Mouse (Mus musculus) thymus, adult 2 months (tissue): ENCODE measurements around the gene Slc11a2. TPM values are rescaled to one million over a fixed set of nuclear protein-coding genes. Genes with fewer than 3 reads are reported as not detected.
"Not testable (repeated sequence)": the region's sequence is repeated elsewhere in the genome, so short reads cannot be mapped to it uniquely, and the experiment has no call there.

ENCODE experiments used
- DNase-seq: peaks from one replicate; pipeline ENCODE4 v3.0.0; 2021
- H3K27ac ChIP-seq: fragments of 200-500 bp; 2 replicates; pipeline ENCODE4 v1.5.1; 2012; ENCODE audit warnings: low read length, control low read depth; ENCODE audit not compliant: control insufficient read depth, insufficient read depth
- H3K27me3 ChIP-seq: fragments of 200-500 bp; 2 replicates; pipeline ENCODE4 v1.6.1; 2012; ENCODE audit warnings: mild to moderate bottlenecking, low read length, moderate library complexity, mixed read lengths; ENCODE audit not compliant: control insufficient read depth, insufficient read depth
- H3K36me3 ChIP-seq: fragments of 200-500 bp; 2 replicates; pipeline ENCODE4 v1.6.1; 2012; ENCODE audit warnings: mild to moderate bottlenecking, low read length, moderate library complexity; ENCODE audit not compliant: control insufficient read depth, insufficient read depth
- H3K4me1 ChIP-seq: fragments of 200-500 bp; replicated peaks from 2 replicates; pipeline ENCODE4 v1.6.1; 2012; ENCODE audit warnings: low read length; ENCODE audit not compliant: control insufficient read depth, insufficient read depth
- H3K4me3 ChIP-seq: fragments of 200-500 bp; 2 replicates; pipeline ENCODE4 v1.5.1; 2012; ENCODE audit warnings: mild to moderate bottlenecking, low read length, control low read depth, moderate library complexity; ENCODE audit not compliant: control insufficient read depth, insufficient read depth
- CTCF ChIP-seq: fragments of 200-500 bp; IDR thresholded peaks from 2 replicates; pipeline ENCODE4 v1.5.1; 2012; ENCODE audit warnings: mild to moderate bottlenecking, control low read depth, low read length, moderate library complexity, borderline replicate concordance; ENCODE audit not compliant: control insufficient read depth, poor library complexity, insufficient read depth; ENCODE audit errors: extremely low read depth
- POLR2A ChIP-seq: fragments of 200-500 bp; IDR thresholded peaks from 2 replicates; pipeline ENCODE4 v1.6.1; 2012; ENCODE audit warnings: mild to moderate bottlenecking, low read length, control low read depth, moderate library complexity; ENCODE audit not compliant: control insufficient read depth, poor library complexity, insufficient read depth; ENCODE audit errors: extremely low read depth
- WGBS: fragments of 180-500 bp; shearing (Covaris S2); methylation state at CpG from one replicate; pipeline ENCODE4 v1.1.7; 2018; 5-methylcytosine and 5-hydroxymethylcytosine counted together
- polyA plus RNA-seq: library from polyadenylated mRNA; depleted of rRNA; stranded (reverse); fragments of >200 nt; gene quantifications from 2 replicates; pipeline ENCODE4 v1.2.3, GENCODE M21; 2012

Gene Slc11a2
- polyA plus RNA-seq, 1 experiment: 54.1 TPM

DNA sequence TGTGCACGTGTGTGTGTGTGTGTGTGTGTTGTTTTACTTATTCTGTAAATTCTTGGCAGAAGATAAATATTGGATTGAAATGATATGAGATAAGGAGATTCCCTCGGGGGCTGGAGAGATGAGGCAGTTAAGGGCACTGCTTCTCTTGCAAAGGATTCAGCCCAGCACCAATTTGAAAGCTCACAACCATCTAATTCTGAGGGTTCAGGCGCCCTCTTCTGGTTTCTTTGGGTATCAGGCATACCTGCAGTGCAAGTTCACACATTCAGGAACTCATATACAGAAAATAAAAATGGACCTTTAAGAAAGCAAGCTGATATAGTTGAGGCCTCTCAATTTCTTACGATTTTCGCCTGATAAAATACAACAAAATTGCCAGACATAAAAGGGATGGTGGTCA is 49.8 kb downstream of the Slc11a2 start:
- Histone ChIP-seq H3K27ac (no peak overlapping the region), H3K4me3 (no peak overlapping the region), H3K4me1 (no peaks in the 10 kb centered on the region), H3K36me3 (no peaks in the 10 kb centered on the region), H3K27me3 (no peaks in the 10 kb centered on the region)
- WGBS: 57% methylated on average over 5 of the region's 5 CpGs
- DNase-seq: peak; percentile 46
- TF ChIP-seq POLR2A (no peak), CTCF (no peak)

DNA sequence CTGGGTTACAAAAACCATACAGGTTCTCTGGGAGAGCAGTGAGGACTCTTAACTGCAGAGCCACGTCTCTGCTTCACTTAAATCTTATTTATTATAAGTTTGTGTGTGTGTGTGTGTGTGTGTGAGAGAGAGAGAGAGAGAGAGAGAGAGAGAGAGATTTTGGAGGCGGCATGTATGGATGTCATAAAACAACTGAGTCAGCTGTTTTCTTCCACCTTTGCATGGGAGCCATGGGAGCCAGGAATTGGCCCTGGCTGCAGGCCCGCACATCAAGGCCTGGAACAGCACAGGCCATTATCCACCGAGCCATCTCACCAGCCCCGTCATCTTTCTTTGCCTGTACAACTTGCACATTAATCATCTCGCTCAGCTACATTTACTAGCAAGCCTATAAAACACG is 57.8 kb downstream of the Slc11a2 start:
- Histone ChIP-seq H3K27ac (no peak overlapping the region), H3K4me3 (no peak overlapping the region), H3K36me3 (no peaks in the 10 kb centered on the region), H3K4me1 (no peaks in the 10 kb centered on the region; the same call in 1 of the 2 replicates), H3K27me3 (no peaks in the 10 kb centered on the region)
- TF ChIP-seq CTCF (no peak), POLR2A (no peak)
- 94% methylated on average over 7 of the region's 7 CpGs for WGBS
- no peak for DNase-seq

DNA sequence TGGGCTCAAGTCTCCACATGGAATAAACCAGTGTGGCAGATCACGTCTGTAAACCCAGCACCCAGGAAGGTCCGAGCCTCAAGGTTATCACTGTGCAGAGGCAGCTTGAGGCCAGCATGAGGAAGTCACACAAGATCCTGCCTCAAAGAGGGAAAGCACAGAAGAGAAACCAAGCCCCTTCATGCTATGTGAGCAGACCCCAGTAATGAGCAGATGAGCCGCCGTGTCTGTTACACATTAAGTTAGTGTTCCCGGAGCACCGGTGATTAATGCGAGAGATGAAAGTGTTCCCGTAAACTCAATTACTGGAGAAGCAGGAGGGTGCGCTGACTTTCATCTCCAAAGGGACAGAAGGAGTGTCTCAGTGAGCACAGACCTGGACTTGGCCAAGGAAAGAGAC is 58.9 kb downstream of the Slc11a2 start:
- not testable (repeated sequence) for H3K4me1 ChIP-seq, H3K36me3 ChIP-seq, H3K4me3 ChIP-seq, DNase-seq, H3K27ac ChIP-seq, H3K27me3 ChIP-seq
- 96% methylated on average over 9 of the region's 9 CpGs for WGBS

DNA sequence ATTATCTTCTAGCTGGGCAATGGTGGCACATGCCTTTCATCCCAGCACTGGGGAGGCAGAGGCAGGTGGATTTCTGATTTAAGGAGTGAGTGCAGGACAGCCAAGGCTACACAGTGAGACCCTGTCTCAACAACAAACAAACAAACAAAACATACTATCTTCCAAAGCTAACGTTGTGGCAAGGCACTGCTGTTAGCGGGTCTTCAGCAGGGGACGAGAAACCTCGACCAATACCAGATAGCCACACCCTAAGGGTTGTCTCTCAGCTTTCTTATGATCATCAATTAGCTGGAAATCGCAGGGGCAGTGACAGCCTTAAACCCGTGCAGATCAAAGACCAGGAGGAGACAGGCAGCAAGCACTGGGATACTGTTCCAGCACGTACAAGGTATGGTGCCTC is 60.6 kb downstream of the Slc11a2 start, which contains the start of gene Higd1c:
Higd1c (plus strand) TSS at position 301 of the 400 bp plus-strand sequence.
- WGBS: 88% methylated on average over 7 of the region's 7 CpGs
- Histone ChIP-seq H3K27me3 (no peaks in the 10 kb centered on the region), H3K36me3 (no peaks in the 10 kb centered on the region), H3K27ac (no peak within 1 kb of the TSS), H3K4me1 (no peaks in the 10 kb centered on the region; the same call in 1 of the 2 replicates), H3K4me3 (no peak within 1 kb of the TSS)
- TF ChIP-seq CTCF: no peak
- TF ChIP-seq POLR2A: no peak
- DNase-seq: no peak

DNA sequence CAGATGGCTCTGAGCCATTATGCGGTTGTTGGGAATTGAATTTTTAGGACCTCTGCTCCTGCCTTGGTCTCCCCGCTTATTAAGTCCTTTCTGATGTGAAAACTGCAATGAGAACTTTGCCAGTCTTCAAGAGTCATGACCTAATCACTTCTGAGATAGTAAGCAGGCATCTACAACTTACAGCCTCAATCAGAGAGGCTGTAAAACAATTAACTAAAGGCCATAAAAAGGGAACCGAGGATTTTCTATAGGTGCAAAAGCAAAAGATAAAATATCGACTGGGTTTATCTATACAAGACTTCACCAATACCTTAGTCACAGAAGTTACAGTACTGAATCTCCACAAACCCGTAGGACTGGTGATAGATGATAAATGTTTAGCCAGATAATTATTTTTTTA is 69.0 kb downstream of the Slc11a2 start:
- no peak overlapping the region for H3K27ac ChIP-seq
- DNase-seq: no peak
- H3K4me1 ChIP-seq: no peaks in the 10 kb centered on the region
- 76% methylated on average over 5 of the region's 5 CpGs for WGBS
- no peak for TF ChIP-seq CTCF
- H3K36me3 ChIP-seq: no peaks in the 10 kb centered on the region
- H3K4me3 ChIP-seq: no peak overlapping the region
- no peaks in the 10 kb centered on the region for H3K27me3 ChIP-seq

DNA sequence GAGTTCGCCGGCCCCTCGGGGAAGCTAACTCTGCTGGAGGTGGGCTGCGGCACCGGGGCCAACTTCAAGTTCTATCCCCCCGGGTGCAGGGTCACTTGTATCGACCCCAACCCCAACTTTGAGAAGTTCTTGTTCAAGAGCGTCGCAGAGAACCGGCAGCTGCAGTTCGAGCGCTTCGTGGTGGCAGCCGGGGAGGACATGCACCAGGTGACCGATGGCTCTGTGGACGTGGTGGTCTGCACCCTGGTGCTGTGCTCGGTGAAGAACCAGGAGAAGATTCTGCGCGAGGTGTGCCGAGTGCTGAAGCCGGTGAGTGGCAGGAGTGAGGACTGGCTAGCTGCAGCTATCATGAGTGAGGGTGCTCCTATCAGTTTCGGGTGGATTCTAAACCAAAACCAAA is 71.5 kb downstream of the Slc11a2 start:
- H3K36me3 ChIP-seq, H3K27ac ChIP-seq, H3K27me3 ChIP-seq, H3K4me3 ChIP-seq, H3K4me1 ChIP-seq, DNase-seq: not testable (repeated sequence)
- WGBS: 97% methylated on average over 13 of the region's 22 CpGs

DNA sequence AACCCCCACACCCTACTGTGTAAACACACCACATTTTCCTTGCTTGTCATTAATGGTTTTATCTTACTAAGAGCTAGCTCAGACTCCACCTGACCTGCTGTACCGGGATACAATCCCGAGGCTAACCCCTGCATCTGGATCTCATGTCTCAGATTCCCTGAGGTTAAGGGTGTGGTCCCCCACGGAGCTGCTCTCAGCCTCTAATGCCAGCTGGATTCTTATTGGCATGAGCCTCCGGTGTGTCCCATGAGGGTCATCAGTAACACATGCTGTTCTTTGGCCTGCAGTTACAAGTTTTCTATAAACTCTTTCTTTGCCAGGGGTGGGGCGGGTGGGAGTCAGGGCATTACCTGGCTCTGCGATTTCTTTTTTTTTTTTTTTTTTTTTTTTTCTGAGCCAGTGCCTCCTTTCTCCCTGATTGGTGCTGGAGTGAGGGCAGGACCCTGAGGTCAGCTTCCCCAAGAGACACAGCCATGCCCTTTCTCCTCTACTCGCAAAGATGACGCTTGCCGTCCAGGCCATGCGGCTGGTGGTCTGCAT is 72.1 kb downstream of the Slc11a2 start, which contains the start of the genes Methig1 and Mettl7a2:
Methig1 (plus strand) TSS at position 439 of the 540 bp plus-strand sequence.
Mettl7a2 (plus strand) TSS at position 490 of the 540 bp plus-strand sequence.
- 92% methylated on average over 10 of the region's 10 CpGs for WGBS
- Histone ChIP-seq H3K4me3 (no peak within 1 kb of the TSS), H3K4me1 (no peaks in the 10 kb centered on the region), H3K27me3 (no peaks in the 10 kb centered on the region), H3K27ac (no peak within 1 kb of the TSS), H3K36me3 (no peaks in the 10 kb centered on the region)
- no peak for DNase-seq
- no peak for TF ChIP-seq POLR2A
- TF ChIP-seq CTCF: no peak
